Mouse (Mus musculus) kidney, adult 2 months (tissue): Measurements from ENCODE around the gene Arxes2.

Experiments used
- CTCF ChIP-seq: fragments of 200-500 bp; conservative IDR thresholded peaks from 2 replicates; pipeline ENCODE4 v1.5.1; 2011; ENCODE audit warnings: low read depth, mild to moderate bottlenecking, control low read depth, low read length, moderate library complexity, mixed read lengths; ENCODE audit not compliant: insufficient read depth, insufficient read length
- POLR2A ChIP-seq: fragments of 200-500 bp; IDR thresholded peaks from one replicate; pipeline ENCODE4 v1.6.1; 2011; ENCODE audit warnings: low read depth, low read length, control low read depth

DNA sequence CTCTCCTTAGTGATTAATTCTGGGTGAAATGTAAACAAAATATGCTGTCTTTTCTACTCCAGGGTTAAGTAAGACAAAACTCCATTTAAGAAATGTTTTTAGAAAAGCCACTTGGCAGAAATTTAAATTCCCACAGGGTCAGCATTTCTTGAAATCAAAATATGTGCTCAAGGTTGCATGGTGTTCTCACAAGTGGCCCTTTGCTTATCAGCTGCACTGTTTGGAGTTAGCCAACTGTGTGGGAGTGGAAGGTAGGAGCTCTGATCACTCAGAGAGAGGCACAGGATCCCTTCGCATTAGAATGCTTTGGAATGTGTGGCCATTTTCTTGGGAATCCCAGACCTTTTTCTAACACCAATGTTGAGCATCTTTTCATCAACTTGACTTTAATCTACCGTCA is 3.0 kb upstream of the Arxes2 start:
- TF ChIP-seq POLR2A, result no peak
- no peak for TF ChIP-seq CTCF
